9 mouse cellular contexts compared by ENCODE assay signal in the genomic region with DNA sequence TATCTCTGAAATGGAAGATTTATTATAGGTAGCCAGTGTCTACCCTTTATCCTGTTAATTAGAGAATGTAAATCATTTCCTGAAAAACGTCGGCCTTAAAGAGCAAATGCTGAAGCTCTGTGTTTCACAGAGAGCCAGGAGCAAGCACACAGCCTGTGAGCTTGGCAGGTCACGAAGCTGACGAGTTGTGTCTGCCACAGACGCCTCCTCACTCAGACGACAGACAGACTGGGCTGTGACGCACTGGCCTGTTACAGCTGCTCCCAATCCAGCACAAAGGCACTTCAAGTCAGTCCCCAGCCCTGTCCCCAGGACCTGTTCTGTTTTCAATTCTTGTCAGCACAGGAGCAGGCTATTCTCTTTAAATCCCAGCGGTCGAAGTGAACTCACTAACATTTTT. TPM values are rescaled to one million over a fixed set of nuclear protein-coding genes. Genes with fewer than 3 reads are reported as not detected.
DNase-seq lines count a peak whose midpoint lies in the region; ATAC-seq and TF ChIP-seq lines count a peak whose summit lies in the region.
"Had no signal": no experiment of that assay in that cellular context is flagged by ENCODE, and none has a peak within 500 bp of the region (broad histone marks: within the 10 kb centered on the region; RNA-seq: fewer than 3 reads in every experiment).

No protein-coding gene starts in this region.

- no peak for TF ChIP-seq CTCF in heart, adult 2 months (IDR thresholded peaks at IDR 0.05)

- H3K27me3 ChIP-seq in heart, adult 2 months (ENCODE audit: control insufficient read depth, insufficient read depth, low read length), result no peaks in the 10 kb centered on the region
- H3K27me3 ChIP-seq in forebrain, embryonic 12.5 days, result no peaks in the 10 kb centered on the region

- H3K4me1 ChIP-seq in heart, adult 2 months (ENCODE audit: control insufficient read depth, insufficient read depth, low read length), result peaks cover 6% of the 10 kb centered on the region
- no peaks in the 10 kb centered on the region for H3K4me1 ChIP-seq in forebrain, embryonic 12.5 days

- H3K27ac ChIP-seq in heart, adult 2 months, result no peak overlapping the region
- 0 out of 2 replicates have a peak overlapping the region, but pooled peaks have one; percentile 20 for H3K27ac ChIP-seq in forebrain, embryonic 12.5 days

- TF ChIP-seq EP300 in heart, adult 2 months (IDR thresholded peaks at IDR 0.05; ENCODE audit: insufficient read depth, low read depth, low read length), result no peak

- TF ChIP-seq POLR2A in heart, adult 2 months (IDR thresholded peaks at IDR 0.05; ENCODE audit: insufficient read depth, low read depth, low read length), result peak; percentile 20; the same call in 1 of the 2 replicates

- H3K9ac ChIP-seq in heart, adult 2 months (ENCODE audit: low read depth, low read length), result no peak overlapping the region
- no peak overlapping the region for H3K9ac ChIP-seq in forebrain, embryonic 12.5 days

- WGBS in heart, adult 2 months, result 44% methylated on average over 9 of the region's 9 CpGs
- WGBS in forebrain, embryonic 12.5 days, result 54% methylated on average over 9 of the region's 9 CpGs

- H3K79me2 ChIP-seq in heart, adult 2 months (replicated peaks; ENCODE audit: control insufficient read depth, insufficient read depth, low read length), result no peaks in the 10 kb centered on the region

- H3K4me2 ChIP-seq in forebrain, embryonic 12.5 days, result no peak overlapping the region

- H3K4me3 ChIP-seq in heart, adult 2 months, result no peak overlapping the region
- H3K4me3 ChIP-seq in forebrain, embryonic 12.5 days (replicated peaks), result no peak overlapping the region

- no peaks in the 10 kb centered on the region for H3K9me3 ChIP-seq in forebrain, embryonic 12.5 days

- no peak for ATAC-seq in forebrain, embryonic 12.5 days (ENCODE audit: low FRiP score)
- ATAC-seq: CD4-positive, CD25-positive, alpha-beta regulatory T cell, adult 4 months had no signal

- intact Hi-C loops in heart, adult 2 months (cut with DNase I), result no loop called here
- intact Hi-C loops in heart, postnatal 36 days (cut with DNase I), result no loop called here

- H3K36me3 ChIP-seq in heart, adult 2 months (ENCODE audit: control insufficient read depth, insufficient read depth, low read length), result no peaks in the 10 kb centered on the region
- peaks cover 28% of the 10 kb centered on the region for H3K36me3 ChIP-seq in forebrain, embryonic 12.5 days (replicated peaks)

- no peak for DNase-seq in heart, adult 2 months
- no peak for DNase-seq in heart, postnatal 36 days
- DNase-seq in kidney, adult 8-10 months, result peak; percentile 30 to 38
- peak; percentile 29 for DNase-seq in lung, postnatal 36 days
- no peak for DNase-seq in spleen, postnatal 36 days (ENCODE audit: low spot score in 2 of 2)
- no peak for DNase-seq in spleen, postnatal 4 days (ENCODE audit: low spot score in 2 of 2)
- no peak for DNase-seq in testis, postnatal 14 days (ENCODE audit: low spot score)

RNA-seq across cellular contexts. Expression of a gene that starts 37.0 kb away (rescaled TPM):
- 10 to 100 TPM; 23.6 to 23.8 TPM for total RNA-seq in heart, adult 2 months (2021)
- 19.3 and 20.4 TPM in 2 replicates for polyA plus RNA-seq in heart, adult 2 months (2012; rRNA removed)
- total RNA-seq in heart, postnatal 36 days (2021), result 10 to 100 TPM; 20.0 to 25.3 TPM
- 109 TPM in 2 replicates for polyA plus RNA-seq in forebrain, embryonic 12.5 days (2016; fragmentation: Nextera tagmentation; extraction: Ambion mirVana)

RNA-seq across cellular contexts. Expression of a gene that starts 41.4 kb away (rescaled TPM):
- under 1 TPM in 1 of 2 experiments, not detected in 1; 0.68 TPM for total RNA-seq in heart, adult 2 months (2021)
- 0.29 and 0.82 TPM in 2 replicates for polyA plus RNA-seq in heart, adult 2 months (2012; rRNA removed)
- under 1 TPM in 1 of 2 experiments, not detected in 1; 0.11 TPM for total RNA-seq in heart, postnatal 36 days (2021)
- 0.76 and 0.79 TPM in 2 replicates for polyA plus RNA-seq in forebrain, embryonic 12.5 days (2016; fragmentation: Nextera tagmentation; extraction: Ambion mirVana)

Comparison
In these comparisons a context has a peak if more than half of its experiments do, and no peak if none do; other contexts are left out.
1. DNase-seq: peak in kidney, adult 8-10 months (2 of 2) and lung, postnatal 36 days (single experiment); none in heart, adult 2 months (0 of 2), heart, postnatal 36 days (0 of 2), spleen, postnatal 36 days (0 of 2), spleen, postnatal 4 days (0 of 2) and testis, postnatal 14 days (single experiment).